Mouse (Mus musculus) gastrocnemius, adult 2 months (tissue): ENCODE data around the gene Cxcl17. TPM values are rescaled to one million over a fixed set of nuclear protein-coding genes. Genes with fewer than 3 reads are reported as not detected.
"Not testable (repeated sequence)": the region's sequence is repeated elsewhere in the genome, so short reads cannot be mapped to it uniquely, and the experiment has no call there.

Experiments
- DNase-seq: peaks from one replicate; pipeline ENCODE4 v3.0.0; 2022
- H3K27ac ChIP-seq: fragments of 200-600 bp; 2 replicates; pipeline ENCODE4 v1.8.1; 2022; ENCODE audit warnings: mild to moderate bottlenecking
- H3K4me3 ChIP-seq: fragments of 200-600 bp; 2 replicates; pipeline ENCODE4 v1.8.1; 2022; ENCODE audit warnings: mild to moderate bottlenecking, moderate library complexity
- CTCF ChIP-seq: fragments of 200-600 bp; IDR thresholded peaks from 2 replicates; pipeline ENCODE4 v1.8.1; 2022; ENCODE audit warnings: antibody characterized with exemption, mild to moderate bottlenecking, moderate library complexity
- intact Hi-C: fragments of 180-260 bp; cut with DNase I; formaldehyde crosslinking; loops from one replicate; pipeline ENCODE4 v1.15.1; 2025
- total RNA-seq, 2 experiments: library from RNA; stranded (reverse); gene quantifications; 2 replicates each; pipeline ENCODE4 v1.2.3; 2021

Gene Cxcl17
- total RNA-seq, 2 experiments from 2014 or later = not detected

GRCm38 (mm10) chr7:25417597-25417996, 4.9 kb upstream of the Cxcl17 start:
- H3K27ac ChIP-seq = no peak overlapping the region
- no peak overlapping the region for H3K4me3 ChIP-seq
- TF ChIP-seq CTCF = peak; percentile 66
- no peak for DNase-seq
- intact Hi-C loops = no loop called here

- DNase-seq = no peak
- intact Hi-C loops = no loop called here
- no peak for TF ChIP-seq CTCF
These were observed 825 bp downstream of the Cxcl17 start for GRCm38 (mm10) chr7:25411861-25412260.

GRCm38 (mm10) chr7:25410969-25411615, 1.6 kb downstream of the Cxcl17 start:
- Histone ChIP-seq H3K4me3 (no peak overlapping the region), H3K27ac (no peak overlapping the region)
- intact Hi-C loops = no loop called here
- no peak for DNase-seq
- no peak for TF ChIP-seq CTCF

More at GRCm38 (mm10) chr7:25411861-25412260, 825 bp downstream of the Cxcl17 start:
- Histone ChIP-seq H3K27ac (no peak overlapping the region), H3K4me3 (no peak overlapping the region)

- Histone ChIP-seq H3K4me3 (no peak overlapping the region), H3K27ac (no peak overlapping the region)
- peak; percentile 56 for TF ChIP-seq CTCF
- intact Hi-C loops = loop anchor here (10.0 kb wide), 1 partner anchor 274 kb away; no protein-coding TSS in a partner anchor
- DNase-seq = no peak
These were observed 3.4 kb downstream of the Cxcl17 start for GRCm38 (mm10) chr7:25409114-25409760.

- intact Hi-C loops = loop anchor here (10.0 kb wide), 1 partner anchor 272 kb away; no protein-coding TSS in a partner anchor
- no peak for TF ChIP-seq CTCF
- Histone ChIP-seq H3K27ac (no peak overlapping the region), H3K4me3 (no peak overlapping the region)
- no peak for DNase-seq
These were observed 6.2 kb downstream of the Cxcl17 start for GRCm38 (mm10) chr7:25406468-25406867.

- no peak overlapping the region; the same call in 1 of the 2 replicates for H3K27ac ChIP-seq
- no peak overlapping the region for H3K4me3 ChIP-seq
- DNase-seq = peak; percentile 73
- intact Hi-C loops = loop anchor here (5.0 to 10.0 kb wide), 3 partner anchors 35 to 268 kb away; partner anchors contain the start of gene Cnfn
- TF ChIP-seq CTCF = peak; percentile 70
These were observed 10.0 kb downstream of the Cxcl17 start for GRCm38 (mm10) chr7:25402671-25403101.

- Histone ChIP-seq H3K27ac (peak overlapping the region; percentile 16; the same call in 1 of the 2 replicates), H3K4me3 (no peak overlapping the region)
- no peak for TF ChIP-seq CTCF
- DNase-seq = no peak
- intact Hi-C loops = loop anchor here (5.0 to 10.0 kb wide), 3 partner anchors 35 to 267 kb away; partner anchors contain the start of gene Cnfn
These were observed 10.7 kb downstream of the Cxcl17 start for GRCm38 (mm10) chr7:25401986-25402385.

GRCm38 (mm10) chr7:25401551-25401950, 11.1 kb downstream of the Cxcl17 start:
- intact Hi-C loops = loop anchor here (5.0 to 10.0 kb wide), 3 partner anchors 34 to 267 kb away; partner anchors contain the start of gene Cnfn
- H3K27ac ChIP-seq = no peak overlapping the region
- DNase-seq = no peak
- no peak overlapping the region for H3K4me3 ChIP-seq
- TF ChIP-seq CTCF = no peak

GRCm38 (mm10) chr7:25399028-25399427, 13.7 kb downstream of the Cxcl17 start:
- DNase-seq, intact Hi-C loops, H3K4me3 ChIP-seq, H3K27ac ChIP-seq: not testable (repeated sequence)

- Histone ChIP-seq H3K27ac (no peak within 1 kb of the TSS), H3K4me3 (no peak within 1 kb of the TSS)
- intact Hi-C loops = no loop called here
- DNase-seq = no peak
- no peak for TF ChIP-seq CTCF
These were observed 14.1 kb downstream of the Cxcl17 start, which contains the start of gene Lipe for GRCm38 (mm10) chr7:25398610-25399009. Lipe (minus strand) TSS chr7:25398710.

GRCm38 (mm10) chr7:25396621-25397020, 16.1 kb downstream of the Cxcl17 start:
- TF ChIP-seq CTCF = no peak
- intact Hi-C loops = no loop called here
- peak overlapping the region; percentile 92 for H3K27ac ChIP-seq
- DNase-seq = no peak
- peak overlapping the region; percentile 93 for H3K4me3 ChIP-seq

- Histone ChIP-seq H3K4me3 (peak overlapping the region; percentile 93), H3K27ac (peak overlapping the region; percentile 92)
- peak; percentile 99 for DNase-seq
- intact Hi-C loops = no loop called here
- TF ChIP-seq CTCF = no peak
These were observed 16.8 kb downstream of the Cxcl17 start for GRCm38 (mm10) chr7:25395558-25396521.
